Mouse (Mus musculus) embryonic facial prominence, embryonic 13.5 days (tissue): ENCODE measurements around the gene Agpat3. TPM values are rescaled to one million over a fixed set of nuclear protein-coding genes. Genes with fewer than 3 reads are reported as not detected.
A peak's percentile ranks its signal among the peaks of the same experiment; 100 is the strongest.

ENCODE experiments used
- ATAC-seq: fragments of 200-750 bp; cut with Nextera tagmentation; 2 replicates; pipeline ENCODE4 v1.8.0; 2017; ENCODE audit warnings: low read depth; ENCODE audit not compliant: insufficient number of reproducible peaks, insufficient read depth, low FRiP score, low TSS enrichment
- H3K27ac ChIP-seq: fragments of 300-500 bp; sonication (generic); 2 replicates; pipeline ENCODE4 v1.5.1; 2015; ENCODE audit warnings: moderate library complexity, mild to moderate bottlenecking, inconsistent platforms
- H3K27me3 ChIP-seq: fragments of 300-500 bp; sonication (generic); 2 replicates; pipeline ENCODE4 v1.6.1; 2015; ENCODE audit warnings: mild to moderate bottlenecking, inconsistent platforms
- H3K36me3 ChIP-seq: fragments of 300-500 bp; sonication (generic); 2 replicates; pipeline ENCODE4 v1.6.1; 2015; ENCODE audit warnings: mild to moderate bottlenecking, inconsistent platforms
- H3K4me1 ChIP-seq: fragments of 300-500 bp; sonication (generic); 2 replicates; pipeline ENCODE4 v1.6.1; 2015; ENCODE audit warnings: inconsistent platforms
- H3K4me2 ChIP-seq: fragments of 300-500 bp; sonication (generic); 2 replicates; pipeline ENCODE4 v1.6.1; 2015; ENCODE audit warnings: moderate library complexity, mild to moderate bottlenecking, inconsistent platforms
- H3K4me3 ChIP-seq: fragments of 300-500 bp; sonication (generic); 2 replicates; pipeline ENCODE4 v1.5.1; 2015; ENCODE audit warnings: mild to moderate bottlenecking, inconsistent platforms
- H3K9ac ChIP-seq: fragments of 300-500 bp; sonication (generic); 2 replicates; pipeline ENCODE4 v1.6.1; 2015; ENCODE audit warnings: mild to moderate bottlenecking, inconsistent platforms
- H3K9me3 ChIP-seq: fragments of 300-500 bp; sonication (generic); 2 replicates; pipeline ENCODE4 v1.6.1; 2016; ENCODE audit warnings: inconsistent platforms
- WGBS: fragments of 180-500 bp; shearing (Covaris S2); methylation state at CpG from one replicate; pipeline ENCODE4 v1.1.7; 2015; ENCODE audit warnings: mixed read lengths; 5-methylcytosine and 5-hydroxymethylcytosine counted together
- polyA plus RNA-seq: library from polyadenylated mRNA; unstranded; fragments of >200 nt; fragmentation: Nextera tagmentation; extraction: Ambion mirVana; gene quantifications from 2 replicates; pipeline ENCODE4 v1.2.1, GENCODE M21; 2015

The Agpat3 gene
- polyA plus RNA-seq, 1 experiment from 2014 or later: 51.9 TPM

DNA sequence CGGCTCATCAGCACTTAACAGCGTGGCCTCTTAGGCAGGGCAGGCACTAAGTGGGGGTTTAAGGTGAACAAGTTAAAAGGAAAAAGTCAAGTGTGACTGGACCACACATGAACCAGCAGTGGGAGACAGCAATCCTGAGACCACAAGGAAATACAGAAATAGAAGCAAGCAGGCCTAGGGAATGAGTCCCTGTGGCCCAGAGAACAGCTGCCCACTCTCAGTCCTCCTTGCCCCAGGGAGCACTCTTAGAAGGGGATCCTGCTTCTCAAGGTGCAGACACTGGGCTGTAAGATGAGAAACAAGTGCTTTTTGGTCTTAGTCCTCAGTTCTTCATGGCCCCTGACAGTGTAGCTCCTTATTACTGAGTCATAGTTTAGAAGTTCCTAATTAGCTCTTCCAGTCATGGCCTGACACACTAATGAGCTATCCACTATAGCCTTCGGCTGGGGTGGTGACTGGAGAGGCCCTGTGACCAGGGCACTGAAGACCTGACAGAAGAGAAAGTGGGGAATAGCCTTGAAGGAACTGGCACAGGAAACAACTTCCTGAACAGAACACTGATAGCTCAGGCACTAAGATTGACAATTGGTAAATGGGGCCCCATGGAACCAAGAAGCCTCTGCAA is 31.0 kb downstream of the Agpat3 start:
- no peak for ATAC-seq
- Histone ChIP-seq H3K27me3 (no peaks in the 10 kb centered on the region), H3K4me2 (no peak overlapping the region), H3K4me3 (no peak overlapping the region), H3K36me3 (peaks cover 27% of the 10 kb centered on the region), H3K9ac (no peak overlapping the region), H3K27ac (no peak overlapping the region), H3K4me1 (peaks cover 13% of the 10 kb centered on the region), H3K9me3 (no peaks in the 10 kb centered on the region)
- 66% methylated on average over 3 of the region's 3 CpGs for WGBS

DNA sequence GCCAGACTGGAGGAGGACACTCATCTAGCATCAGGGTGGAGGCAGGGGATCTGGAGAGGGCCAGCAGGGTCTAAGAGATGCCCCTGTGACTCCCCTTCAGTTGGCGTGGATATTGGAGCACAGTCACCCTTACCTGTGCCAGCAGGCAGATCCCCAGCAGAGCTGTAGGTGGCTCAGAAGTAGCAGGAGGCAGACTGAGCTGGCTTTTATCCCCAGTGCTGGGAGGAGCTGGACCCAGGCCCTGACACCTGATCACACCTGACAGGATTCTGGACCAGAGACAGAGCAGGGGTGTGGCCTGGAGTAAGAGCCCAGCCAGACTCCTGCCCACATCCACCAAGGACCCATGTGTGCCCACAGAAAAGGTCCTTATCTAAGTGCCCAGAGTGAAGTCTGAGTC is 31.8 kb downstream of the Agpat3 start:
- Histone ChIP-seq H3K4me2 (no peak overlapping the region), H3K9ac (no peak overlapping the region), H3K27ac (no peak overlapping the region), H3K36me3 (peaks cover 19% of the 10 kb centered on the region), H3K4me3 (no peak overlapping the region), H3K4me1 (peaks cover 13% of the 10 kb centered on the region), H3K9me3 (no peaks in the 10 kb centered on the region), H3K27me3 (no peaks in the 10 kb centered on the region)
- ATAC-seq: no peak
- 100% methylated on average over 1 of the region's 1 CpGs for WGBS

DNA sequence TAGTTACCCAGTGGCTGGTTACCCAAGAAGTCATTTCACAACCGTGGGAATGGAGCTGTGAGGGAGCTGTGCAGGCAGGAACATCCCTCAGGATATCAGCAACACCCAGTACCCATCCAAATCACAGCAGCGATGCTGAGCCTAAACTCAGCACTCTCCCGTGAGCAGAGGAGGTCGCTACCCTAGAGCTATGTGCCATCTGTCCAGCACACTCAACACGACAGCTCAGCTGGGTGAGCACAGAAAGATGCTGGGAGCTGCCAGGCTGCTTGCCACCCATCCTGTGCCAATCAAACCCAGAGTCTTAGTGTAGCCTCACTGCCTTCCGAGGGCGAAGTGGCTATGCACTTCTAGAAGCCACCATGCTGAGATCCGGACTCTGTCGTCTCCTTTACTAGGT is 32.3 kb downstream of the Agpat3 start:
- no peak for ATAC-seq
- H3K9me3 ChIP-seq: no peaks in the 10 kb centered on the region
- H3K27ac ChIP-seq: no peak overlapping the region
- peaks cover 13% of the 10 kb centered on the region for H3K4me1 ChIP-seq
- H3K9ac ChIP-seq: 0 out of 2 replicates have a peak overlapping the region, but pooled peaks have one; percentile 16
- WGBS: 88% methylated on average over 9 of the region's 9 CpGs
- H3K36me3 ChIP-seq: peaks cover 14% of the 10 kb centered on the region
- H3K4me3 ChIP-seq: no peak overlapping the region
- H3K4me2 ChIP-seq: no peak overlapping the region
- H3K27me3 ChIP-seq: no peaks in the 10 kb centered on the region

DNA sequence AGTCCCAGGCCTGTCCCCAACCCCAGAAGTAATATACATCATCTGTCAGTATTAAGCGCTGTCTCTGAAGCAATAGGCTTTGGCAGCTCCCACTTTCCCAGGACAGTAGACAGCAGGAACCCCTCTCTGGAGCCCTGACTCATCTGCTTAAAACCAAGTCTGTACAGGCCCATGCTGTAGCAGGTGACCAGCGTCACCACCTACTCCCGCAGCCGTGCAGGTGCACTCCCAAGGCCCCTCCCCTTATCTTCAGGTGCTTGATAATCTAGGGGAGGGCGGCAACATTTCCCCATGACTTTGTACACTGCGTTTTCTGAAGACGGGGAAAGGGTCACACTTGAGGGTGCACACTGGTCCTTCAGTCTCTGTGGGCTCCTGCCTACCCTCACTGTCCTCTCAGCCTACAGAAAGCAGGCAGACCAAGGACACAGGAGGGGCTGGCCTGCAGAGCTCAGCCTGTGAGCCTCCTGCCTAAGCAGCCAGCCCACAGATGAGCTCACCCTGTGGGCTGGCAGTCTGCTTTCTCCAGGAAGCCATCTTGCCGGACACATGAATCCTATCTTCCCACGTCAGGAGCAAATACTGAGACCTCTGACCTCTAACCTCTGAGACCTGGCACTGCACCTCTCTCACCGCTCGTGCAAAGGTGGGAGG is 34.9 kb downstream of the Agpat3 start:
- Histone ChIP-seq H3K9me3 (no peaks in the 10 kb centered on the region), H3K27ac (no peak overlapping the region), H3K36me3 (peaks cover 5% of the 10 kb centered on the region; the same call in 1 of the 2 replicates), H3K4me2 (no peak overlapping the region), H3K4me1 (peaks cover 16% of the 10 kb centered on the region), H3K4me3 (no peak overlapping the region), H3K27me3 (no peaks in the 10 kb centered on the region), H3K9ac (no peak overlapping the region)
- no peak for ATAC-seq
- WGBS: 61% methylated on average over 11 of the region's 11 CpGs

DNA sequence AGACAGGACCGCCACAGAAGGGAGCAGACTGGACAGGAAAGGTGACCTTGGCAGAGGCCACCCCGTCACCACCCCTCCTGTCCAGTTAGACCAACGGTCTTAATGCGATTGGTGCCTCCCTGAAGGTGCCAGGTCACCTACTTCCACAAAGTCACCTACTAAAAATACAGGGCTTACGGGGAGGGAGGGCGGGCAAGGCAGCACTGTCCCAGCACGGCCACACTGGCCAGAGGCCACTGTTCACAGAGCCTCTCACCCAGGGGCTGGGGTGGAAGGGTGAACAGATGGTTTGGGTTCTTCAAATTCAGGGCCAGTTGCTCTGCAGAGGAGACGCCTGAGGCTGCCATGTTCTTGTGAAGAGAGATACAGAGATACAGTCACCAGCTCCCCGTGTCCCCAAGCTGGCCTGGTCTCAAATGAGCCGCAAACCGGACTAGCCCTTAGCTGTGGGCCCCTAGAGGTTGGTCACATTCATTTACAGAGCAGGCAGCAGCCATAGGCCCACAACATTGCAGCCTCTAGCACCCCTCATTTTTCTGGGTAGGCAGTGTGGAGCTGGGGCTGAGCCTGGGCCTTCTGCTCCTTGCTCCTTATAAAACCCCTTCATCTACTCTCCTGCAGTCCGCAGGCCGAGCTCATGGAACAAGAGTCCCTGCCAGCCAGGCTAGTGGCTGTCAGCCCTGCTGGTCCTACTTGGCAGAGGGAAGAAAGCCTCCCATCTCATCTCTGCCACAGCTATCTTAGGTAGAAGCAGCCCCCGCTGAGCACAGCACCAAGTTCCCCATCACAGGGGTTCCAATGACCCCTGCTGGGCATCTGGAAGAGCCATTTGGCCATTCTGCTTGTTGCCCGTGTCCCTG is 35.8 kb downstream of the Agpat3 start:
- no peak for ATAC-seq
- peaks cover 11% of the 10 kb centered on the region; the same call in 1 of the 2 replicates for H3K36me3 ChIP-seq
- H3K27me3 ChIP-seq: no peaks in the 10 kb centered on the region
- H3K9me3 ChIP-seq: no peaks in the 10 kb centered on the region
- no peak overlapping the region for H3K27ac ChIP-seq
- no peak overlapping the region for H3K4me2 ChIP-seq
- peaks cover 23% of the 10 kb centered on the region for H3K4me1 ChIP-seq
- 84% methylated on average over 15 of the region's 15 CpGs for WGBS
- no peak overlapping the region for H3K4me3 ChIP-seq
- no peak overlapping the region for H3K9ac ChIP-seq

DNA sequence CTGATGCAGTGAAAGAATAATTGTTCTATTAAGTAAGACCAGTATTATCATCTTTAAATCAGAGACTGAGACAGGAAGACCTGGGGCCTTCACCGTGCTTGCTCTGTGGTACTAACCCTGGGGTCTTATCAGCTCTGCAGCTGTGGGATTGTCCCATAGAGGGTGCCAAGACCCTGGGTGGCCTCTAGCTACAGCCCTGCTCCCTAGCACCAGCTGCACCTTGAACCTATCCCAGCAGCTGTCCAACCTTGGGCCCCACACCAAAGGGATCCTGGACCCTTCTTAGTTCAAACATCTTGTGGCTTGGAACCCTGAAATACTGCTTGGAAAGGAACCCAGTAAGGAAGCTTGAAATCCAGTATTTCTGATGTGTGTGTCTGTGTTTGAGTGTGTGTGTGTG is 37.1 kb downstream of the Agpat3 start:
- no peak overlapping the region for H3K27ac ChIP-seq
- WGBS: 63% methylated on average over 1 of the region's 1 CpGs
- no peak for ATAC-seq

DNA sequence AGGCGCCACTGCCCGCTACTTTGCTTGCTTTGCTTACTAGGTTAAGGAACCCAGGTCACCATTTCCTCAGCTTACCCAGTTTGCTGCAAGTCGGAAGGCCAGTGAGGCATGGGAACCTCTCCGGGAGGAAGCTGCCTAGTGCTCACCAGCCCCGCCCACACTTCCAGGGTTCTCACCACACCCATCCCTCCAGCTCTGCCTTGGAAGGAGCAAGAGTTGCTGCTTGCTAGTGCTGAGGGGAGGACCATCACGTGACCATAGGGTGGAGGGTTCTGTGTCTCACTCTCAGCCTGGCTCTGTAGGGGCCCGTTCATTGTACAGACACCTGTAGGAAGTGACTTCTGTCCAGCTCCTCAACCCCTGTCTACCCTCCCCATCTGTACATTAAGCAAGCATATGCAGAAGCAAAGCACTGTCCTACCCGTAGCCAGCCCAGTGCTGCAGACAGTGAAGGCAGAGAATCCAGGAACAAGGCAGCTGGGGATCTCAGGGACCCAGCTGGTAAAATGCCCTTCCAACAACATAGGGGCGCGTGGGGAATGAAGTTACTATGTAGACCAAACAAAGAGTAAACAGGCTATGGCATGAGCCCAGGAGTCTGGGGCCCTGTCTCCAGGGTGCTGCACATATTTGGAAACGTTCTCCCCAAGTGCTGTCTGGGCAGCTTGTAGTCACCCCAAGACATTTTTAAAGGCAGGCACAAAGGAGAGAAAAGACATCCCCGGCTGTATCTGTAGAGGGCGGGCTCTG is 40.2 kb downstream of the Agpat3 start:
- no peak for ATAC-seq

More for the DNA sequence above, 37.1 kb downstream of the Agpat3 start:
- H3K4me3 ChIP-seq: no peak overlapping the region
- H3K27me3 ChIP-seq: no peaks in the 10 kb centered on the region
- H3K4me1 ChIP-seq: peaks cover 15% of the 10 kb centered on the region
- no peak overlapping the region for H3K4me2 ChIP-seq
- H3K36me3 ChIP-seq: peaks cover 11% of the 10 kb centered on the region; the same call in 1 of the 2 replicates
- no peaks in the 10 kb centered on the region for H3K9me3 ChIP-seq
- H3K9ac ChIP-seq: no peak overlapping the region

DNA sequence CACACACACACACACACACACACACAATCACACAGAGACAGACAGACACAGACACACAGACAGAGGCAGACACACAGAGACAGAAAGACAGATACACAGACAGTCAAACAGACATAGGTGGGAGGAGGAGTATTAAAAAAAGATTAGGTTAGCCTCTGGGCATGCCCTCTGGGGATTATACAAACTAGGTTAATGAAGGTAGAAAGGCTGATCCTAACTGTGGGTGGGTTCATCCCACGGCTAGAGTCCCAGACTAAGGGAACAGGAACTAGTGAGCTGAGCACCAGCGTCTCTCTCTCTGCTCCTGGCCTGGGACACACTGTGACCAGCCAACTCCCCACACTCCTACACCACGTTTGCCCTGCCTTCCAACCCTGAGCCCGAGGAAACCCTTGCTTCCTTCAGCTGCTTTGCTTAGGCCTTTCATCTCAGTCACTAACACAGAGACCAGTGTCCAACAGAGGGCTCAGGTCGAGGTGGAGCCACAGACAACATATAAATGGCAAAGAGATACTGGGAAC is 41.5 kb downstream of the Agpat3 start:
- Histone ChIP-seq H3K9me3 (no peaks in the 10 kb centered on the region), H3K4me2 (no peak overlapping the region), H3K4me3 (no peak overlapping the region), H3K4me1 (peaks cover 12% of the 10 kb centered on the region), H3K27me3 (no peaks in the 10 kb centered on the region), H3K9ac (no peak overlapping the region), H3K27ac (no peak overlapping the region), H3K36me3 (peaks cover 21% of the 10 kb centered on the region; the same call in 1 of the 2 replicates)
- ATAC-seq: no peak
- WGBS: 46% methylated on average over 5 of the region's 5 CpGs

More for the DNA sequence above, 40.2 kb downstream of the Agpat3 start:
- no peaks in the 10 kb centered on the region for H3K9me3 ChIP-seq
- peak overlapping the region; percentile 16; the same call in 1 of the 2 replicates for H3K9ac ChIP-seq
- H3K27ac ChIP-seq: no peak overlapping the region
- WGBS: 79% methylated on average over 13 of the region's 13 CpGs
- H3K4me2 ChIP-seq: no peak overlapping the region
- no peak overlapping the region for H3K4me3 ChIP-seq
- H3K36me3 ChIP-seq: peaks cover 21% of the 10 kb centered on the region; the same call in 1 of the 2 replicates
- peaks cover 15% of the 10 kb centered on the region for H3K4me1 ChIP-seq
- H3K27me3 ChIP-seq: no peaks in the 10 kb centered on the region

DNA sequence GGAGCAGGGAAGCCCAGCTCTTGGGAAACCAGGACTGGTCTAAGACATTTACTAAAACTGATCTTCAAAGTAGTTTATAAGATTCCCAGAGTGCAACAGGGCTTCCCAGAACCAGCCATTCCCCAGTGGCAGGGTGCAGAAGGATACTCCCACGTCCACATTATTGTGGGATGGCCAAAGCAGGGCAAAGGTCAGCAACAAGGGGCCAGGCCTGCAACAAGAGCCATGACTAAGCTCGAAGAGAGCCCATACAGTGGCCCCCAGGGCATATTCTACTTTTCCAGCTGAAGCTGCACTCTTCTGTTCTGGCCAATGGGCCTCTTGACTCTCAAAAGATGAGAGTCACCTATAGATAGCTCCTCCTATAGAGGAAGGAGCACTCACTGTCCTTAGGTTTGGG is 43.7 kb downstream of the Agpat3 start:
- Histone ChIP-seq H3K27me3 (no peaks in the 10 kb centered on the region), H3K27ac (no peak overlapping the region), H3K9ac (no peak overlapping the region), H3K4me2 (no peak overlapping the region), H3K9me3 (no peaks in the 10 kb centered on the region), H3K4me1 (peaks cover 12% of the 10 kb centered on the region), H3K36me3 (peaks cover 31% of the 10 kb centered on the region; the same call in 1 of the 2 replicates), H3K4me3 (no peak overlapping the region)
- 26% methylated on average over 2 of the region's 2 CpGs for WGBS
- no peak for ATAC-seq

DNA sequence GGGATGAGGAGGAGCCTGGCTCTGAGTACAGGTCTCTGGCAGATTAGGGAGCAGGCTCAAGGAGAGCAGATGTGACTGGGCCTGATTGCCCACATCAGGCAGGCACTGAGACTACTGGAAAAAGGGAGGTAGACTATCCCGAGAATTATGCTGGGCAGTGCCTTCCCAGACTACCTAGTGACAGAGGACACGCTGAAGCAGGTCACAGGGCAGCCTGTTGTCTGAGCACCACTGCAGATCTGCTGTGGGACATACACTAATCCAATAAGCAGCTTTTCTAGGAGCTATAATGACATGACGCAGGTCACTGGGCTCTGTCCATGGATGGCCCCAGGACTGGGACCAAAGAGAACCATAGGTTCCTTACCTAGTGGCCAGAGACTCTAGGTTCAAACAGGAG is 44.9 kb downstream of the Agpat3 start:
- H3K9ac ChIP-seq: no peak overlapping the region
- H3K9me3 ChIP-seq: no peaks in the 10 kb centered on the region
- WGBS: 89% methylated on average over 3 of the region's 3 CpGs
- H3K4me2 ChIP-seq: no peak overlapping the region
- no peak for ATAC-seq
- H3K4me1 ChIP-seq: peaks cover 9% of the 10 kb centered on the region
- no peak overlapping the region for H3K27ac ChIP-seq
- no peaks in the 10 kb centered on the region for H3K27me3 ChIP-seq
- H3K4me3 ChIP-seq: no peak overlapping the region
- H3K36me3 ChIP-seq: peaks cover 29% of the 10 kb centered on the region; the same call in 1 of the 2 replicates

DNA sequence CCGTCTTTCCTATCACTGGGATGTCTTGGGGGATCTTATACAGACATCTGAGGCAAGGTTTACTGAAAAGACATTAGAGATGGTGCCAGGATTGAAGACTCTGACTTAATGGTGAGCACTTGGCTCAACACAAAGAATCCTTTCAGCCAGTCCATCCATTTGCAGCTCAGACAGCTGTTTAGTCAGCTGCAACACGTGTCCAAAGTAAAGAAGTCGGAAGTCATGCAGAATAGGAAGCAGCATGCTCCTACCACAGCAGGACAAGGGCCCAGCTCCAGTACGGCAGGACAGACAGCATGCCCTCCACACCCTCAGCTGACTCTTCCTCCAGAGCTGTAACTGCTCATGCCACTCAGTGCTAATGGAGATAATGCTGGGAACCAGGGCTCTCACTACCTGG is 46.3 kb downstream of the Agpat3 start:
- no peaks in the 10 kb centered on the region for H3K4me1 ChIP-seq
- no peak overlapping the region for H3K27ac ChIP-seq

More for the DNA sequence above, 46.3 kb downstream of the Agpat3 start:
- Histone ChIP-seq H3K9me3 (no peaks in the 10 kb centered on the region), H3K27me3 (no peaks in the 10 kb centered on the region), H3K36me3 (peaks cover 27% of the 10 kb centered on the region; the same call in 1 of the 2 replicates), H3K4me2 (no peak overlapping the region), H3K9ac (no peak overlapping the region), H3K4me3 (no peak overlapping the region)
- ATAC-seq: no peak
- 51% methylated on average over 4 of the region's 4 CpGs for WGBS
